Mouse (Mus musculus): ENCODE results near the gene Olfr572.

DNA sequence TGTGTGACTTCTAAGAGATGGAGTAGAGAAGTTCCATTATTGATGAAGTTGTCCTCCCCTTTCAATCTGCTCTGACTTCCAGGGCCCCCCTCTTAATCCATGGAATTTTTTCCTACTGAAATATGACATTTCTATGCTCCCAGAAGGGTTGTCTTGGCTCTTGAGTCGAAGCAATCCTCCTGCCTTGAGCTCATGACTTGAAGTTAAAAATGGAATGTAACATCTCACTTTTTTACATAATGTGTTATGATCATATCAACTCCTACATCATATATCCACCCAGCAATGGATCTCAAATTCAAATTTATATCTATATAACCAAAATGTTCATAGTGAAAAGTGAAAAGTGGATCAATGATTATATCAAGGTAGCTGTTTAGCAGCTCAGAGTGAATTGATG, 50.2 kb downstream of the Olfr572 start:
- TF ChIP-seq CTCF (IDR thresholded peaks at IDR 0.05; ENCODE audit: borderline replicate concordance, control insufficient read depth, extremely low read depth, insufficient read depth, low read length, poor library complexity) (no peak), POLR2A (IDR thresholded peaks at IDR 0.05; ENCODE audit: control insufficient read depth, extremely low read depth, insufficient read depth, low read length, poor library complexity) (no peak)
